Mouse (Mus musculus) right cerebral cortex, adult 18-20 months (tissue): Measurements from ENCODE around the gene D930020B18Rik.

Experiments used
- DNase-seq: peaks from one replicate; pipeline ENCODE4 v3.0.0; 2022; ENCODE audit warnings: mixed read lengths

D930020B18Rik gene

GRCm38 (mm10) chr10:121705399-121706163 lies 64.2 kb downstream of the D930020B18Rik start:
- DNase-seq = no peak

- no peak for DNase-seq
Observed at GRCm38 (mm10) chr10:121716862-121717261, 75.5 kb downstream of the D930020B18Rik start.

GRCm38 (mm10) chr10:121718896-121719585 lies 77.7 kb downstream of the D930020B18Rik start:
- no peak for DNase-seq

GRCm38 (mm10) chr10:121720701-121721100 lies 79.3 kb downstream of the D930020B18Rik start:
- no peak for DNase-seq

GRCm38 (mm10) chr10:121726505-121726904 lies 85.1 kb downstream of the D930020B18Rik start:
- DNase-seq = no peak

- no peak for DNase-seq
Observed at GRCm38 (mm10) chr10:121727151-121727550, 85.8 kb downstream of the D930020B18Rik start.

- no peak for DNase-seq
Observed at GRCm38 (mm10) chr10:121728226-121728625, 86.8 kb downstream of the D930020B18Rik start.

GRCm38 (mm10) chr10:121731048-121731725 lies 89.8 kb downstream of the D930020B18Rik start:
- no peak for DNase-seq

GRCm38 (mm10) chr10:121732542-121732941 lies 91.2 kb downstream of the D930020B18Rik start:
- DNase-seq = no peak

- no peak for DNase-seq
Observed at GRCm38 (mm10) chr10:121737256-121737655, 95.9 kb downstream of the D930020B18Rik start.

- DNase-seq = peak; percentile 91
Observed at GRCm38 (mm10) chr10:121739548-121740505, 98.4 kb downstream of the D930020B18Rik start, which contains the start of gene BC048403. Gene BC048403, plus strand, starts transcription at chr10:121739937.

- DNase-seq = no peak
Observed at GRCm38 (mm10) chr10:121742336-121742735, 100.9 kb downstream of the D930020B18Rik start.
